Mouse (Mus musculus) ES-E14 (cell line): ENCODE results near the gene Yars2.

ENCODE experiments used
- MAFK ChIP-seq: IDR thresholded peaks from 2 replicates; pipeline ENCODE4 v1.6.1; 2014; ENCODE audit warnings: mild to moderate bottlenecking, low read depth, low read length, inconsistent platforms; ENCODE audit not compliant: insufficient read depth
- ZC3H11A ChIP-seq: IDR thresholded peaks from 2 replicates; pipeline ENCODE4 v1.6.1; 2012; ENCODE audit warnings: low read depth, mild to moderate bottlenecking, inconsistent platforms, low read length, borderline replicate concordance
- ZNF384 ChIP-seq: IDR thresholded peaks from 2 replicates; pipeline ENCODE4 v1.6.1; 2012; ENCODE audit warnings: low read depth, low read length, inconsistent platforms

DNA sequence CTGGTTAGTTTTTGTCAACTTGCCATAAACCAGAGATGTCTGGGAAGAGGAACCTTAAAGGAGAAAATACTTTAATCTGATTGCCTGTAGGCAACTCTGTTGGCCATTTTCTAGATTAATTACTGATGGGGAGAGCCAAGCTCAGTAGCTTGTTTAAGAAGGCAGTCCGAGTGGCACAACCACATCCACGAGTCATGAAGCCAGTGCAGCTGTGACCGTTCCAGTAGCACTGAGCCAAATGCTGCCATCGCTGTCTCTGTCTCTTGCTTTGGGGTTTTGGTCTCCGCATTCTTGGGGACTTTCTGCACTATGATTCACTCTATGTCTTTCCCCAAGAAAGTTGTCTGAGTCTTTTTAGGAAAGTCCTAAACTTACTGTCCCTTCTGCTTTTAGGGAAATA lies 43.7 kb downstream of the Yars2 start:
- TF ChIP-seq ZNF384 = no peak
- no peak for TF ChIP-seq ZC3H11A
- no peak for TF ChIP-seq MAFK
